In genomic region chr8:46163870-46164190, GRCm38 (mm10) we compare ENCODE assay signal across 7 mouse cellular contexts. TPM values are rescaled to one million over a fixed set of nuclear protein-coding genes. Genes with fewer than 3 reads are reported as not detected.
DNase-seq lines count a peak whose midpoint lies in the region; ATAC-seq and TF ChIP-seq lines count a peak whose summit lies in the region.

No protein-coding gene starts in this region.

- H3K36me3 ChIP-seq in lung, postnatal 0 days (ENCODE audit: insufficient read depth, low read length) = no peaks in the 10 kb centered on the region
- H3K36me3 ChIP-seq in limb, embryonic 13.5 days = no peaks in the 10 kb centered on the region
- H3K36me3 ChIP-seq in stomach, embryonic 15.5 days = no peaks in the 10 kb centered on the region

- H3K27me3 ChIP-seq in lung, postnatal 0 days (replicated peaks; ENCODE audit: insufficient read depth, low read length) = no peaks in the 10 kb centered on the region
- H3K27me3 ChIP-seq in limb, embryonic 13.5 days = no peaks in the 10 kb centered on the region
- no peaks in the 10 kb centered on the region for H3K27me3 ChIP-seq in stomach, embryonic 15.5 days (replicated peaks)

- no peak for TF ChIP-seq EP300 in lung, postnatal 0 days (IDR thresholded peaks at IDR 0.05)

- H3K9me3 ChIP-seq in lung, postnatal 0 days (ENCODE audit: low read length) = no peaks in the 10 kb centered on the region
- no peaks in the 10 kb centered on the region for H3K9me3 ChIP-seq in limb, embryonic 13.5 days
- no peaks in the 10 kb centered on the region for H3K9me3 ChIP-seq in stomach, embryonic 15.5 days

- no peak for DNase-seq in lung, postnatal 0 days (ENCODE audit: low spot score)
- no peak for DNase-seq in lung, postnatal 14 days
- no peak for DNase-seq in gastrocnemius, postnatal 4 days (ENCODE audit: low spot score in 2 of 2)
- DNase-seq in gastrocnemius, postnatal 10 days = no peak

- H3K27ac ChIP-seq in lung, postnatal 0 days (ENCODE audit: low read length) = peak overlapping the region; percentile 86
- peak overlapping the region; percentile 67; the same call in 1 of the 2 replicates for H3K27ac ChIP-seq in limb, embryonic 13.5 days
- H3K27ac ChIP-seq in stomach, embryonic 15.5 days = peak overlapping the region; percentile 84

- peak overlapping the region; percentile 79 for H3K4me3 ChIP-seq in lung, postnatal 0 days (ENCODE audit: low read depth, low read length)
- H3K4me3 ChIP-seq in limb, embryonic 13.5 days = peak overlapping the region; percentile 73
- peak overlapping the region; percentile 84 for H3K4me3 ChIP-seq in stomach, embryonic 15.5 days (replicated peaks)

- under 1% methylated on average over 19 of the region's 25 CpGs for WGBS in lung, postnatal 0 days
- under 1% methylated on average over 25 of the region's 25 CpGs for WGBS in limb, embryonic 13.5 days
- 0% methylated on average over 19 of the region's 25 CpGs for WGBS in stomach, embryonic 15.5 days

- H3K9ac ChIP-seq in lung, postnatal 0 days (replicated peaks; ENCODE audit: low read depth) = peak overlapping the region; percentile 76
- peak overlapping the region; percentile 87 for H3K9ac ChIP-seq in limb, embryonic 13.5 days
- H3K9ac ChIP-seq in stomach, embryonic 15.5 days = peak overlapping the region; percentile 73

- peak overlapping the region; percentile 81 for H3K4me2 ChIP-seq in lung, postnatal 0 days (replicated peaks; ENCODE audit: low read depth, low read length)
- H3K4me2 ChIP-seq in limb, embryonic 13.5 days (replicated peaks) = peak overlapping the region; percentile 77
- H3K4me2 ChIP-seq in stomach, embryonic 15.5 days = peak overlapping the region; percentile 81

- H3K4me1 ChIP-seq in lung, postnatal 0 days (ENCODE audit: insufficient read depth, low read depth, low read length) = peaks cover 6% of the 10 kb centered on the region; the same call in 1 of the 2 replicates
- peaks cover 13% of the 10 kb centered on the region for H3K4me1 ChIP-seq in limb, embryonic 13.5 days
- H3K4me1 ChIP-seq in stomach, embryonic 15.5 days = peaks cover 9% of the 10 kb centered on the region; the same call in 1 of the 2 replicates

- ATAC-seq in lung, postnatal 0 days = no peak
- ATAC-seq in erythroid progenitor cell, adult 5-6 weeks (replicated peaks; ENCODE audit: low FRiP score, poor library complexity, severe bottlenecking) = 0 out of 2 replicates have a peak, but pooled peaks have one; percentile 2
- no peak; the same call in 1 of the 2 replicates for ATAC-seq in limb, embryonic 13.5 days (ENCODE audit: low FRiP score, low read depth)
- no peak for ATAC-seq in stomach, embryonic 15.5 days (ENCODE audit: insufficient read depth, low FRiP score, low read depth)

- TF ChIP-seq CTCF in lung, postnatal 0 days (IDR thresholded peaks at IDR 0.05) = no peak

RNA-seq across cellular contexts. Expression of gene Snx25, which starts 11.9 kb away (rescaled TPM):
- polyA plus RNA-seq in lung, postnatal 0 days (2015; fragmentation: Nextera tagmentation; extraction: Ambion mirVana) = 34.5 and 35.2 TPM in 2 replicates
- 9.7 and 17.6 TPM in 2 replicates for total RNA-seq in erythroid progenitor cell, adult 5-6 weeks (2015; ENCODE audit: low replicate concordance)
- total RNA-seq in erythroid progenitor cell, adult 5-6 weeks (2017; ENCODE audit: low replicate concordance) = 8.9 and 28.0 TPM in 2 replicates
- 5.9 and 6.6 TPM in 2 replicates for polyA plus RNA-seq in limb, embryonic 13.5 days (2015; fragmentation: Nextera tagmentation; extraction: Ambion mirVana)
- polyA plus RNA-seq in stomach, embryonic 15.5 days (2015; fragmentation: Nextera tagmentation; extraction: Ambion mirVana) = 7.1 and 7.5 TPM in 2 replicates
- 10 to 100 TPM; 13.5 to 15.0 TPM for total RNA-seq in gastrocnemius, postnatal 4 days (2021)
- 1 to 10 TPM; 7.7 to 9.5 TPM for total RNA-seq in gastrocnemius, postnatal 10 days (2021)

RNA-seq across cellular contexts. Expression of gene Cfap97, which starts 12.3 kb away (rescaled TPM):
- 25.8 and 29.5 TPM in 2 replicates for polyA plus RNA-seq in lung, postnatal 0 days (2015; fragmentation: Nextera tagmentation; extraction: Ambion mirVana)
- 8.4 and 25.9 TPM in 2 replicates for total RNA-seq in erythroid progenitor cell, adult 5-6 weeks (2015; ENCODE audit: low replicate concordance)
- total RNA-seq in erythroid progenitor cell, adult 5-6 weeks (2017; ENCODE audit: low replicate concordance) = 11.1 and 13.6 TPM in 2 replicates
- polyA plus RNA-seq in limb, embryonic 13.5 days (2015; fragmentation: Nextera tagmentation; extraction: Ambion mirVana) = 29.3 and 30.1 TPM in 2 replicates
- polyA plus RNA-seq in stomach, embryonic 15.5 days (2015; fragmentation: Nextera tagmentation; extraction: Ambion mirVana) = 21.4 and 27.4 TPM in 2 replicates
- total RNA-seq in gastrocnemius, postnatal 4 days (2021) = 10 to 100 TPM; 15.9 to 16.7 TPM
- total RNA-seq in gastrocnemius, postnatal 10 days (2021) = 10 to 100 TPM; 13.0 to 15.0 TPM

RNA-seq across cellular contexts. Expression of gene Slc25a4, which starts 47.3 kb away (rescaled TPM):
- 292 and 307 TPM in 2 replicates for polyA plus RNA-seq in lung, postnatal 0 days (2015; fragmentation: Nextera tagmentation; extraction: Ambion mirVana)
- 8.0 and 13.3 TPM in 2 replicates for total RNA-seq in erythroid progenitor cell, adult 5-6 weeks (2015; ENCODE audit: low replicate concordance)
- 8.7 and 15.9 TPM in 2 replicates for total RNA-seq in erythroid progenitor cell, adult 5-6 weeks (2017; ENCODE audit: low replicate concordance)
- 513 and 539 TPM in 2 replicates for polyA plus RNA-seq in limb, embryonic 13.5 days (2015; fragmentation: Nextera tagmentation; extraction: Ambion mirVana)
- 404 and 410 TPM in 2 replicates for polyA plus RNA-seq in stomach, embryonic 15.5 days (2015; fragmentation: Nextera tagmentation; extraction: Ambion mirVana)
- 1,000 to 10,000 TPM; 1,578 to 1,616 TPM for total RNA-seq in gastrocnemius, postnatal 4 days (2021)
- total RNA-seq in gastrocnemius, postnatal 10 days (2021) = 1,000 to 10,000 TPM; 2,072 to 2,481 TPM

Comparison
In these comparisons a context has a peak if more than half of its experiments do, and no peak if none do; other contexts are left out.
1. RNA of gene Slc25a4, which starts 47.3 kb away (total RNA-seq): 2,072 to 2,481 TPM in gastrocnemius, postnatal 10 days and 1,578 to 1,616 TPM in gastrocnemius, postnatal 4 days; 8.0 to 15.9 TPM in erythroid progenitor cell, adult 5-6 weeks; every median in the first group is over 10 times any median in the second.
2. Peak in every context shown above with its lines, with median percentiles within 50 percentile points of each other: H3K27ac ChIP-seq, H3K4me2 ChIP-seq, H3K4me3 ChIP-seq and H3K9ac ChIP-seq.